Mouse (Mus musculus) G1E (cell line): ENCODE measurements around the gene Pheta1. TPM values are rescaled to one million over a fixed set of nuclear protein-coding genes. Genes with fewer than 3 reads are reported as not detected.

ENCODE experiments used
- ATAC-seq: 2 replicates; pipeline ENCODE4 v1.8.0; 2016; ENCODE audit warnings: mild to moderate bottlenecking; ENCODE audit not compliant: insufficient number of reproducible peaks, poor library complexity, low FRiP score, severe bottlenecking; ENCODE audit errors: extremely low read depth
- DNase-seq: peaks from one replicate; pipeline ENCODE4 v3.0.0; 2012; ENCODE audit warnings: low spot score
- H3K27me3 ChIP-seq: 2 replicates; pipeline ENCODE4 v1.6.1; 2012; ENCODE audit warnings: mild to moderate bottlenecking, low read length, inconsistent platforms; ENCODE audit not compliant: insufficient read depth
- H3K36me3 ChIP-seq: replicated peaks from 2 replicates; pipeline ENCODE3; 2012; ENCODE audit warnings: mild to moderate bottlenecking, inconsistent platforms
- H3K4me1 ChIP-seq: 2 replicates; pipeline ENCODE4 v1.6.1; 2012; ENCODE audit warnings: low read depth, low read length, inconsistent platforms, mixed read lengths; ENCODE audit not compliant: insufficient read depth
- H3K4me3 ChIP-seq: 2 replicates; pipeline ENCODE4 v1.5.1; 2012; ENCODE audit warnings: low read depth, mild to moderate bottlenecking, inconsistent platforms, low read length, moderate library complexity, mixed read lengths
- H3K9me3 ChIP-seq: replicated peaks from 2 replicates; pipeline ENCODE4 v1.6.1; 2012; ENCODE audit warnings: inconsistent platforms
- CTCF ChIP-seq: IDR thresholded peaks from 2 replicates; pipeline ENCODE4 v1.5.1; 2012; ENCODE audit warnings: low read depth, low read length, inconsistent platforms, mixed read lengths
- GATA1 ChIP-seq: IDR thresholded peaks from 2 replicates; pipeline ENCODE4 v1.6.1; 2012; ENCODE audit warnings: borderline replicate concordance, low read length, inconsistent platforms, mixed read lengths
- GATA2 ChIP-seq: IDR thresholded peaks from 2 replicates; pipeline ENCODE4 v1.6.1; 2012; ENCODE audit warnings: low read depth, low read length, inconsistent platforms, borderline replicate concordance
- POLR2AphosphoS5 ChIP-seq: IDR thresholded peaks from 2 replicates; pipeline ENCODE4 v1.6.1; 2012; ENCODE audit warnings: low read depth, low read length, inconsistent platforms; ENCODE audit not compliant: insufficient replicate concordance
- TAL1 ChIP-seq: conservative IDR thresholded peaks from 2 replicates; pipeline ENCODE4 v1.6.1; 2012; ENCODE audit warnings: low read depth, low read length, inconsistent platforms, mixed read lengths
- polyA plus RNA-seq: library from polyadenylated mRNA; stranded (reverse); fragments of >175 nt; gene quantifications from 2 replicates; pipeline ENCODE4 v1.2.3, GENCODE M21; 2012
- total RNA-seq, 2 experiments: library from RNA; stranded (forward) in 1 of 2; stranded (reverse) in 1 of 2; fragments of 200-1000 nt in 1 of 2; fragments of >200 nt in 1 of 2; fragmentation: Nextera tagmentation in 1 of 2; gene quantifications; 2 replicates each; pipeline ENCODE4 v1.2.3; 2014 to 2017

Pheta1 gene
- total and polyA plus RNA-seq, 3 experiments, result 2.6 to 13.3 (median 2.6) TPM

GRCm38 (mm10) chr5:121876901-121877300 lies 28.1 kb downstream of the Pheta1 start:
- H3K4me1 ChIP-seq, result no peaks in the 10 kb centered on the region
- no peak overlapping the region for H3K4me3 ChIP-seq
- H3K27me3 ChIP-seq, result peaks cover 42% of the 10 kb centered on the region

GRCm38 (mm10) chr5:121878703-121879102 lies 29.9 kb downstream of the Pheta1 start:
- peaks cover 40% of the 10 kb centered on the region for H3K27me3 ChIP-seq
- no peak for ATAC-seq

More at GRCm38 (mm10) chr5:121876901-121877300, 28.1 kb downstream of the Pheta1 start:
- TF ChIP-seq TAL1 (no peak), POLR2AphosphoS5 (no peak), GATA1 (no peak), GATA2 (no peak), CTCF (no peak)
- no peaks in the 10 kb centered on the region for H3K36me3 ChIP-seq
- DNase-seq (no peak), ATAC-seq (no peak)
- no peaks in the 10 kb centered on the region for H3K9me3 ChIP-seq

DNA sequence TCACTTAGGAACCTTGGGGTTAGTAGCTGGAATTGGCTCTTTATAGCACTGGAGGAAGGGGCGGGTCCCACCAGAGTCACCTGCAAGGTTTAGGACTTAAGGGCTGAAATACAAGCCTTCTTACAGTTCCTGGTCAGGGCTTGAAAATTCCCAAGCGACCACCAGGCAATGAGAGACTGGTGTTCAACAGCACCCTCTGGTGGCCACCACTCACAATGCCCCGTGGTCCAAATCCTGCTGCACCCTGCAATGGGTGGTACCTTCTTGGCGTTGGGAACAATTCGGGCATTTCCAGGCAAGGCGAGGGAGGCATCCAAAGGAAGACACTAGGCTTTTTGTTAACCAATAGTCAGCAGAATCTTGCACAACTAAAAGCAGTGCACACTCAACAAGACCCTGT lies 30.4 kb downstream of the Pheta1 start:
- peak; percentile 22 for DNase-seq
- H3K27me3 ChIP-seq, result peaks cover 37% of the 10 kb centered on the region

More at GRCm38 (mm10) chr5:121878703-121879102, 29.9 kb downstream of the Pheta1 start:
- H3K4me3 ChIP-seq, result no peak overlapping the region
- DNase-seq, result no peak
- H3K36me3 ChIP-seq, result no peaks in the 10 kb centered on the region
- no peaks in the 10 kb centered on the region for H3K9me3 ChIP-seq
- TF ChIP-seq TAL1 (no peak), GATA1 (no peak), POLR2AphosphoS5 (no peak), CTCF (no peak), GATA2 (no peak)
- no peaks in the 10 kb centered on the region for H3K4me1 ChIP-seq

DNA sequence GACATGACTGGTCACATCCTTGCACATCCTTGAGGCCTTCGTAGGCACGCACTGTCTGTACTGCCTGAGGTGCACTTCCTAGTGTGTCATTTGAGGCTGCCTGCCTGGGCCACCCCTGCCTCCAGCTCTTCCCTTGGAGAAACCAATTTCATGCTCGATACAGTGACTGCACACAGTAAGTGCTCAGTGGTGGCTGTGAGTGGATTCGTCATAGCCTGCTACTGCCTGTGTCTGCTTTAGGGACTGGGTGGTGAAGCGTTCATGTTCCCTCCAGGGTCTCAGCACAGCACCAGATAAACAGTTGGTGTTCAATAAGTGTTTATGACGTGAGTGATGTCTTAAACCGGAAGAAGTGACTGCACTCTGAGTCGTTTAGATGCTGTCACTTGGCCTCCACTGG lies 34.6 kb downstream of the Pheta1 start:
- no peak for DNase-seq
- H3K9me3 ChIP-seq, result peaks cover 10% of the 10 kb centered on the region
- no peak for TF ChIP-seq POLR2AphosphoS5
- H3K36me3 ChIP-seq, result no peaks in the 10 kb centered on the region
- H3K27me3 ChIP-seq, result peaks cover 28% of the 10 kb centered on the region
- no peaks in the 10 kb centered on the region for H3K4me1 ChIP-seq
- no peak overlapping the region for H3K4me3 ChIP-seq
- no peak for ATAC-seq

More for the DNA sequence above, 30.4 kb downstream of the Pheta1 start:
- Histone ChIP-seq H3K9me3 (no peaks in the 10 kb centered on the region), H3K4me3 (no peak overlapping the region), H3K4me1 (no peaks in the 10 kb centered on the region), H3K36me3 (no peaks in the 10 kb centered on the region)
- ATAC-seq, result no peak
- TF ChIP-seq GATA2, result no peak
- peak; percentile 67 for TF ChIP-seq CTCF
- no peak for TF ChIP-seq GATA1

DNA sequence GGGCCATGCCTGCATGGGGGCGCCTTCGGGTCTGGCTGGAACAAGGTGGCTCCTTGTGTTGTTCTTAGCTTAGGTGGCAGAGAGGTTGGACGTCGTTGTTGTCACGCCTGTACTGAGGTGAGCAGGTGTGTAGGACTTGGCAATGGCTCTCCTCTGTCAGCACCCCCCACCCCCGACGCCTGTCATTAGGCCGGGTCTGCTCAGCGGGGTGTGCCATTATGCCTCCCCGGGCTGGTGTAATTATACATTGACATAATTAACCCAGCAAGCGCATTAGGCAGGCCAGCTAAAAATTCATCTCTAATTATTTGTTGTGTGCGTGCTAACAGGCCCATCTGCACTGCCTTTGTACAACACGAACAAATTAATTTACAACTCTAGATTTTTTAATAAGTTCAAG lies 40.6 kb downstream of the Pheta1 start:
- no peaks in the 10 kb centered on the region for H3K4me1 ChIP-seq
- peaks cover 10% of the 10 kb centered on the region for H3K9me3 ChIP-seq
- peaks cover 14% of the 10 kb centered on the region; the same call in 1 of the 2 replicates for H3K27me3 ChIP-seq
- TF ChIP-seq POLR2AphosphoS5, result no peak
- TF ChIP-seq CTCF, result no peak
- no peak for TF ChIP-seq GATA2
- no peak for TF ChIP-seq TAL1
- no peak for TF ChIP-seq GATA1
- no peak overlapping the region for H3K4me3 ChIP-seq
- no peak for ATAC-seq
- no peak for DNase-seq
- no peaks in the 10 kb centered on the region for H3K36me3 ChIP-seq

GRCm38 (mm10) chr5:121889819-121890362 lies 41.1 kb downstream of the Pheta1 start:
- ATAC-seq (no peak), DNase-seq (no peak)
- TF ChIP-seq CTCF, result no peak
- TF ChIP-seq GATA2, result no peak
- TF ChIP-seq GATA1, result no peak
- TF ChIP-seq POLR2AphosphoS5, result no peak
- TF ChIP-seq TAL1, result no peak
- Histone ChIP-seq H3K9me3 (peaks cover 10% of the 10 kb centered on the region), H3K4me1 (no peaks in the 10 kb centered on the region), H3K27me3 (peaks cover 14% of the 10 kb centered on the region; the same call in 1 of the 2 replicates), H3K4me3 (no peak overlapping the region), H3K36me3 (no peaks in the 10 kb centered on the region)

- no peak for ATAC-seq
- H3K4me1 ChIP-seq, result no peaks in the 10 kb centered on the region
- TF ChIP-seq CTCF (no peak), POLR2AphosphoS5 (no peak), GATA1 (no peak), TAL1 (no peak), GATA2 (no peak)
- H3K36me3 ChIP-seq, result no peaks in the 10 kb centered on the region
- peaks cover 10% of the 10 kb centered on the region for H3K9me3 ChIP-seq
- no peak overlapping the region for H3K4me3 ChIP-seq
- peaks cover 14% of the 10 kb centered on the region; the same call in 1 of the 2 replicates for H3K27me3 ChIP-seq
- DNase-seq, result no peak
These were observed 42.1 kb downstream of the Pheta1 start for GRCm38 (mm10) chr5:121890925-121891324.
